Mouse (Mus musculus) ES-E14 (cell line): ENCODE results near the gene Klhl2. TPM values are rescaled to one million over a fixed set of nuclear protein-coding genes. Genes with fewer than 3 reads are reported as not detected.

Experiments
- DNase-seq: peaks from one replicate; pipeline ENCODE4 v3.0.0-alpha.2; 2013; ENCODE audit warnings: low read depth, low spot score
- H3K27ac ChIP-seq: 2 replicates; pipeline ENCODE4 v1.5.1; 2012; ENCODE audit warnings: low read depth, mild to moderate bottlenecking, low read length, moderate library complexity, mixed read lengths; ENCODE audit not compliant: poor library complexity, insufficient read depth, severe bottlenecking
- H3K36me3 ChIP-seq: 2 replicates; pipeline ENCODE4 v1.6.1; 2012; ENCODE audit warnings: mild to moderate bottlenecking, low read length, moderate library complexity, mixed read lengths; ENCODE audit not compliant: control insufficient read depth, poor library complexity, insufficient read depth, severe bottlenecking
- H3K4me1 ChIP-seq, 2 experiments: fragments of 150-350 bp in 1 of 2; sonication (generic) in 1 of 2; 2 replicates each; pipeline ENCODE4 v1.6.1; 2012; ENCODE audit warnings: low read length in 2 of 2, mild to moderate bottlenecking in 1 of 2, mixed read lengths in 1 of 2; ENCODE audit not compliant: control insufficient read depth in 2 of 2, insufficient read depth in 2 of 2, poor library complexity in 1 of 2
- H3K4me3 ChIP-seq, 2 experiments: fragments of 150-350 bp in 1 of 2; sonication (generic) in 1 of 2; 2 replicates each; pipeline ENCODE4 v1.5.1; 2012; ENCODE audit warnings: low read length in 2 of 2, low read depth in 1 of 2, mild to moderate bottlenecking in 1 of 2, mixed read lengths in 1 of 2; ENCODE audit not compliant: insufficient read depth in 1 of 2, poor library complexity in 1 of 2, severe bottlenecking in 1 of 2
- H3K9ac ChIP-seq: 2 replicates; pipeline ENCODE4 v1.6.1; 2012; ENCODE audit warnings: low read depth, mild to moderate bottlenecking, low read length, mixed read lengths; ENCODE audit not compliant: poor library complexity, insufficient read depth, severe bottlenecking
- H3K9me3 ChIP-seq: fragments of 150-350 bp; sonication (generic); 2 replicates; pipeline ENCODE4 v1.6.1; 2012; ENCODE audit warnings: low read depth, mild to moderate bottlenecking, low read length; ENCODE audit not compliant: control insufficient read depth, insufficient read depth
- CHD2 ChIP-seq: IDR thresholded peaks from 2 replicates; pipeline ENCODE4 v1.6.1; 2014; ENCODE audit warnings: mild to moderate bottlenecking, low read depth, low read length, inconsistent platforms
- HCFC1 ChIP-seq: IDR thresholded peaks from 2 replicates; pipeline ENCODE4 v1.6.1; 2012; ENCODE audit warnings: low read length, inconsistent platforms, borderline replicate concordance; ENCODE audit not compliant: insufficient read depth
- MAFK ChIP-seq: IDR thresholded peaks from 2 replicates; pipeline ENCODE4 v1.6.1; 2014; ENCODE audit warnings: mild to moderate bottlenecking, low read depth, low read length, inconsistent platforms; ENCODE audit not compliant: insufficient read depth
- ZC3H11A ChIP-seq: IDR thresholded peaks from 2 replicates; pipeline ENCODE4 v1.6.1; 2012; ENCODE audit warnings: low read depth, mild to moderate bottlenecking, inconsistent platforms, low read length, borderline replicate concordance
- ZNF384 ChIP-seq: IDR thresholded peaks from 2 replicates; pipeline ENCODE4 v1.6.1; 2012; ENCODE audit warnings: low read depth, low read length, inconsistent platforms
- in situ Hi-C, 2 experiments: fragments of 600-800 bp; cut with MboI; formaldehyde crosslinking; loops; one replicate each; pipeline ENCODE4 v1.15.1; 2025; ENCODE audit warnings: low sequenced_read_pairs in 2 of 2, inconsistent platforms in 1 of 2; ENCODE audit not compliant: unreplicated experiment in 2 of 2
- total RNA-seq: library from RNA; depleted of rRNA; stranded (reverse); fragments of 300-350 nt; gene quantifications from 2 replicates; pipeline ENCODE4 v1.2.3, GENCODE M21; 2012

Gene Klhl2
- total RNA-seq, 1 experiment = 16.3 TPM

GRCm38 (mm10) chr8:64726190-64726695 is 123.6 kb downstream of the Klhl2 start:
- H3K4me1 ChIP-seq = peaks cover 0 to 4% of the 10 kb centered on the region in 2 experiments; a peak in 1 of 4 replicates
- no peak overlapping the region for H3K27ac ChIP-seq
- in situ Hi-C loops = no loop called here
- TF ChIP-seq ZC3H11A (no peak), HCFC1 (no peak), ZNF384 (no peak), MAFK (no peak), CHD2 (no peak)
- no peak overlapping the region for H3K4me3 ChIP-seq
- peaks cover 41% of the 10 kb centered on the region for H3K36me3 ChIP-seq
- no peak for DNase-seq
- H3K9me3 ChIP-seq = no peaks in the 10 kb centered on the region
- no peak overlapping the region for H3K9ac ChIP-seq

GRCm38 (mm10) chr8:64723206-64723605 is 126.6 kb downstream of the Klhl2 start:
- Histone ChIP-seq H3K9me3 (no peaks in the 10 kb centered on the region), H3K4me1 (peaks cover 0 to 4% of the 10 kb centered on the region in 2 experiments; a peak in 1 of 4 replicates), H3K4me3 (no peak overlapping the region), H3K27ac (no peak overlapping the region), H3K9ac (no peak overlapping the region), H3K36me3 (peaks cover 43% of the 10 kb centered on the region)
- in situ Hi-C loops = no loop called here
- DNase-seq = no peak
- no peak for TF ChIP-seq HCFC1
- TF ChIP-seq CHD2 = no peak
- no peak for TF ChIP-seq ZNF384
- no peak for TF ChIP-seq MAFK
- TF ChIP-seq ZC3H11A = no peak

GRCm38 (mm10) chr8:64717868-64718267 is 131.9 kb downstream of the Klhl2 start:
- Histone ChIP-seq H3K9me3 (no peaks in the 10 kb centered on the region), H3K27ac (no peak overlapping the region), H3K4me1 (0 out of 4 replicates have a peak, but pooled peaks cover 0 to 2% of the 10 kb centered on the region in 2 experiments), H3K9ac (no peak overlapping the region), H3K4me3 (no peak overlapping the region), H3K36me3 (peaks cover 18% of the 10 kb centered on the region)
- 0 out of 2 replicates have a peak, but pooled peaks have one; percentile 9 for TF ChIP-seq ZC3H11A
- TF ChIP-seq HCFC1 = no peak
- in situ Hi-C loops = no loop called here
- DNase-seq = peak; percentile 30

DNA sequence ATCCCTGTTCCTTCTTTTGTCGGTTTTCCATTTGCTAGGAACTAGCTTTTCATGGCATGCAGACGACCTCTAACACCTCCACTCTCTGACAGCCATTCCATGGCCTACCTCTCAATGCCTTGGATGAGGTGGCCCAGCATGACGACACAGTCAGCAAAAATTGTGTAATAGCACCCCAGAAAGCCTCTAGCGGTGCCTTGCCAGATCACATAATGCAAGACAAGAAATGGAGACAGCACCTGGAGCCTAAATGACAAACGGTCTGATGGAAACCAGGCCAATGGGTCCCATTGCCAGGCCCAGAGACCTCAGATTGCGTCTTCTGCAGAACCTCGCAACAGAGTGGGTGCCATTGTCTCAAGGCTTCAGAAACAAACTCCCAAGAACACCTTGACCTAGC is 137.3 kb downstream of the Klhl2 start:
- Histone ChIP-seq H3K9me3 (no peaks in the 10 kb centered on the region), H3K27ac (no peak overlapping the region; the same call in 1 of the 2 replicates), H3K4me3 (no peak overlapping the region), H3K36me3 (no peaks in the 10 kb centered on the region), H3K9ac (no peak overlapping the region), H3K4me1 (0 out of 4 replicates have a peak, but pooled peaks cover 0 to 2% of the 10 kb centered on the region in 2 experiments)
- DNase-seq = no peak
- TF ChIP-seq ZC3H11A (no peak), CHD2 (no peak), MAFK (no peak), HCFC1 (no peak), ZNF384 (no peak)
- in situ Hi-C loops = no loop called here
